Mouse (Mus musculus): ENCODE results near the gene Bet1l.

Gene Bet1l

DNA sequence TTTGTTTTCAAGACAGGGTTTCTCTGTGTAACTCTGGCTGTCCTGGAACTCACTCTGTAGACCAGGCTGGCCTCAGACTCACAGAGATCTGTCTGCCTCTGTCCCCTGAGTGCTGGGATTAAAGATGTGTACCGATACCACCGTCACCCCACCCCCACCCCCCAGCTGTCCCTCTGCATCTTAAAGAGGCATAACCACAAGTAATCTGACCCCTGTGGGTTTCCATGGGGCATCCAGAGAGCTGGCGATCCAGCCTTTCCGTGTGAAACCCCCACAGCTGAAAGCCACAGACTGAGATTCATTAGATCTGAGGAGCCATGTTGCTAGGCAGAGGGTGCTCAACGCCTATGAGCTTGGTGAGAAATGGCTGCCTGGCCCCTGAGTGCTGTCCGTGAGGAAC, 2.6 kb upstream of the Bet1l start:
- in situ Hi-C loops (cut with MboI; ENCODE audit: low sequenced_read_pairs) = no loop called here

DNA sequence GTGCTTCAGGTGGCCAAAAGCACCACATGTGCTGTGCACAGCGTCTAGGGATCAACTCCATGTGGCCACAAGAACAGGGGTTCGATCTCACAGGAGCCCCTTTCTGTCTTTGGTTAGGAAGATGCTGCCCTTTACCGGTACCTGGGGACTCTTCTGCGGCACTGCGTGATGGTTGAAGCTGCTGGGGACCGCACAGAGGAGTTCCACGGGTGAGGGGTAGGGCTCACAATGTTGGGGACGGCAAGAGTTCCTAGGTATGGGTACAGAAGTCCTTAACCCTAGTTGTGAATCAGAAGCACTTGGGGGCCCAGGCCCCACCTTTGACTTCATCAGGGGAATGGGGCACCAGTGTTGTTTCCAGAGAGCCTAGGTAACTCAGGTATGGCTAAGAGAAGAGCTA, 1.4 kb upstream of the Bet1l start:
- in situ Hi-C loops (cut with MboI; ENCODE audit: low sequenced_read_pairs) = no loop called here

DNA sequence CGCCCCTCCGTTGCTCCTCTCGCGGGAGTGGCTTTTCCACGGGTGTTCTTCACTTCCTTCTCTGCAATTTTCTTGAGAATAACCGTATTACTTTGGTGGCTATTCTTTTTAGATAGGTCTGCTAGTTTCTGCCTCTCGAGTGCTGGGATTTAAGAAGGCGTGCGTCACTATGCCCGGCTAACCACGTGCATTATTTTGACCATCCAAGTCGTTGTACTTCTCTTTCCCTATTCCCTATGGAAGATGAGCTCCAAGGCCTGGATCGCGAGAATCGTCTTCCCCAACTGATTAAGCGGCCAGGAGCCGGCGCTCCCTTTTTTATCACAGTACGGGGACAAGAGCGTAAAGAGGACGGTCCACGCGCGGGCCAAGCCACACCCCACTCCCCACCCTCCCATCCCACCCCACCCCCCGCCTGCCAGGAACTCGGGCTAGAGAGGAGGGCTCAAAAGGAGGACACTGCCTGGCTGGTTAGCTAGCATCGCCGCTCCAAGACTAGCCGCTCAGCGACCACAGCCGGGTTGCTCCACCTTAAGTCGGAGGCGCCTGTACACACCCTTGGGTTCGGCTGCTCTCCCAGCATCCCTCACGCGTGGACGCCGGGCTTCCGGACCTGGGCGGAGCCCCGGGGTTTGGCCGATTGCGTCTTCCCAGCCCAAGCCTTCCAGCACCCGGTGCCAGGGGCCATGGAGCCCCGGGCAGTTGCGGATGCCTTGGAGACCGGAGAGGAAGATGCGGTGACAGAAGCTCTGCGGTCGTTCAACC, 410 bp downstream of the Bet1l start, which contains the start of gene Ric8a:
Gene Ric8a (plus strand): TSS at position 173 of the 765 bp plus-strand sequence.
- in situ Hi-C loops (cut with MboI; ENCODE audit: low sequenced_read_pairs) = no loop called here

DNA sequence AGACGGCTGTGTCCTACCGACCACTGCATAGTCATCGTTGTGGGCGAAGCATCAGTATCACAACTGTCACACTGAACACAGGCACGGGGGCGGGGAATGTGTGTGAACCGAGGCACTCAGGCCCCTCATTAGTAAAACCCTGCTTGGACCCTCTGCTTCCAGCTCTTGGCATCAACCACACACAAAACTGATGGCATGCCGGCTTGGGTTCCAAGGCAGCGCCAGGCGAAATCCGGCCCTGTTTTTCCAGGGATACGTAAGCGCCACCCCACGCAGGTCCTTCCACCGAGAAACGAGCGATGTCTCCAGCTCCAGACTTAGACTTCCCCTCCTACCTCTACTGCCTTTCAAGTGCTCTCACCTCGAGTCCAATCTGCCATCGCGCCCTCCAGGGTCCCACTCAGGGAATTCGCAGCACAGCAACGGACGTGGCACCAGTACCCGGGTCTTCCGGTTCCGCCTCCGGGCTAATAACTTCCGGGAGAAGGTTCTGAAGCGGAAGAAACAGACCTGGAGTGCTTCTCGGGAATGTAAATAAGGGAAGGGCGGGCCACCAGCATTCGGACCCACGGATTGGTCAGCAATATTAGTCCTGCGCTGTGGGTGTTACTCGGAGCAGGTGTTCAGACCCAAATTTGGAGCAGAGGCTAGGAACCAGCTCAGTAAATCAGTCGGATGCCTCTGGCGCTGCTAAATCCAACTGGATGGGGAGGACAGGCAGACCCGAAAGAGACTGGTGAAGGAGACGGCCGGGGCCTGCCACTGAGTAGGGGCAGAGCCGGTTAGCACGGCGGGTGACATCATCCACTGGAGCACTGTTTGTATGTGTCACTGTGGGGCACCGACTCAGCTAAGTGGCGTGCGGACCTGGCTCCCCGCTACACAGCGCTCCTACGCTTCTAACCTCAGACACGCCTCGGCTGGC, 1.3 kb downstream of the Bet1l start, which contains the start of gene Gm45785:
Gene Gm45785 (minus strand): TSS at position 472 of the 925 bp plus-strand sequence.
- in situ Hi-C loops (cut with MboI; ENCODE audit: low sequenced_read_pairs) = no loop called here

DNA sequence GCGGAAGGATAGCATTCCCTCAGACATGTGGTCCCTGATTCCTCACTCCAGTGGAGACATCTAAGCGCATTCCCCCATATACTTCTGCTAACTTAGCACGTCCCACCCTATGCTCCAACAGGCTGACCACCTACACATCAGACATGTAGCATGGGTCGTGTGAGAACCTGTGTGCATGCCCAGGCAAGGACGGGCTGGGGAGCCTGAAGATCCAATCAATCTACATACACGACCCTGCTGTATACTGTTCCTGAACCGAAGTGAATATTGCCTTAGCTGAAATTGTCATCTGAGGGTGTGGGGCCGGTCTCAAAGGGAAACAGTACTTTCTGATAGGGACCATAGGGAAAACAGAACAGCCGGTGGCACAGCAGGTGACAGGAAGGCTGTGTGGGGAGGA, 2.2 kb downstream of the Bet1l start:
- in situ Hi-C loops (cut with MboI; ENCODE audit: low sequenced_read_pairs) = no loop called here

DNA sequence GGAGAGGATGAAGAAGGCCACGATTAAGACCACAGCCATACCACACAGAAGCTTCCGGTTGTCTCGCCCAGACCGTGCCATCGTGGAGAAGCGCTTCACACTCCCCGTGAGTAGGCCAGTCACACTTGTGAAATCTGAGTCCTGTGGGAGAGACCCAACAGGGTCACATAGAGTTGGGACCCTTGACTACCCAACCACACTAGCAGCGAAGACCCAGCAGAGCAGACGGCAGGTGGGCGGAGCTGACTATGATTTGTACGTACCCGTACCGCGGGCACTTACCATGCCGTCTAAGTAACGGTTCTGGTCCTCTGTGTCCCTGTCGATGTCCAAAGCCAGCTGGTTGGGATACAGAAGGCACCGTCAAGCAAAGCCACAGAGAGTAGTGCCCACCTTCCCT, 2.9 kb downstream of the Bet1l start:
- in situ Hi-C loops (cut with MboI; ENCODE audit: low sequenced_read_pairs) = no loop called here

DNA sequence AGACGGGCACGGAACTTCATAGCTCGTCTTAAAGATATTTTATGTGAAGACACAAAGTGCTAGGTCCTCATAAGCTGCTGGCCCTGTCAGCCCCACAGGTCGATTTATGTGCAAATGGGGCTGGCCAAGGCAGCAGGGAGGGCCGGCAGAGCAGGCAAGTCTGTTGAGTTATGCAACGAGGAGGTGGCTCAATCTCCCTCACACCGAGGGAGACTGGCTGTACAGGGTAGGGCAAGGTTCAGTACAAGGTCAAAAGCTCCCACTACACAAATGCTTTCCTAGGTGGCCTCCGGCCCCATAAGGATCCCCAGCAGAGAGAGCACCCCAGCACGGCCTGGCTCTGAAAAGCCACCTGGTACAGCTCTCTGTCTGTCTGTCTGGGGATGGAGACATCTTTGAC, 4.0 kb downstream of the Bet1l start:
- in situ Hi-C loops (cut with MboI; ENCODE audit: low sequenced_read_pairs) = no loop called here

DNA sequence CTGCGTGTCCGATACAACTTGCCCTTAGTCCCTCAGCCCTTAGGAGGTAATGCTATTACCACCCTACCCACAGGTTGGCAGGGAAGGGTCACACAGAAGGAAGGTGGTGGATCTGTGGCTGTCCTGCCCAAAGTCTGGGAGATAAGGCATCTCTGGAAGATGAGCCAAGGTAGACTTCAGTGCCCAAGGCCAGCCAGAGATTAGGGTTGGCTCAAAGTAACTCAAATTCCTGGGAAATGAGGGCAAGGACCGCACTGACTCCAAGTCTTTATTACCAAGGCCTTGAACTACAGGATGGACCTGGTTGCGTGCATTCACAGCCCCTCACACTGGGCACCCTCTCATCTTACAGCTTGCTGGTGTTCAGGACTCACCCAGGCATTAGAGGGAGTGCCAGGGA, 5.5 kb downstream of the Bet1l start:
- in situ Hi-C loops (cut with MboI; ENCODE audit: low sequenced_read_pairs) = no loop called here

DNA sequence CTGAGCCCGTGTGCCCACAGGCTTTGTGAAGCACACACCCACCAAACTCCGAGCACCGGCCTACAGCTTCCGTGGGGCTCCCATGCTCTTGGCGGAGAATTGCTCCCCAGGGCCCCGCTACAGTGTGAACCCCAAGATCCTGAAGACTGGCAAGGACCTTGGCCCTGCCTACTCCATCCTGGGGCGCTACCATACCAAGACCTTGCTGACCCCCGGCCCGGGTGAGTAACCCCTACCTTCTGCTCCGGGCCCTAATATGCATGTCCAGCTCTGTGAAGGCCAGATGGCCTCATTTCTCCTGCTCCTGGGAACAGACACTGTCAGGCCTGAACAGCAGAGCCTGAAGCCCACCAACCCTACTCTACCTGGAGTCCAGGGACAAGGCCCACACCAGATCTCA, 8.8 kb downstream of the Bet1l start:
- in situ Hi-C loops (cut with MboI; ENCODE audit: low sequenced_read_pairs) = no loop called here

DNA sequence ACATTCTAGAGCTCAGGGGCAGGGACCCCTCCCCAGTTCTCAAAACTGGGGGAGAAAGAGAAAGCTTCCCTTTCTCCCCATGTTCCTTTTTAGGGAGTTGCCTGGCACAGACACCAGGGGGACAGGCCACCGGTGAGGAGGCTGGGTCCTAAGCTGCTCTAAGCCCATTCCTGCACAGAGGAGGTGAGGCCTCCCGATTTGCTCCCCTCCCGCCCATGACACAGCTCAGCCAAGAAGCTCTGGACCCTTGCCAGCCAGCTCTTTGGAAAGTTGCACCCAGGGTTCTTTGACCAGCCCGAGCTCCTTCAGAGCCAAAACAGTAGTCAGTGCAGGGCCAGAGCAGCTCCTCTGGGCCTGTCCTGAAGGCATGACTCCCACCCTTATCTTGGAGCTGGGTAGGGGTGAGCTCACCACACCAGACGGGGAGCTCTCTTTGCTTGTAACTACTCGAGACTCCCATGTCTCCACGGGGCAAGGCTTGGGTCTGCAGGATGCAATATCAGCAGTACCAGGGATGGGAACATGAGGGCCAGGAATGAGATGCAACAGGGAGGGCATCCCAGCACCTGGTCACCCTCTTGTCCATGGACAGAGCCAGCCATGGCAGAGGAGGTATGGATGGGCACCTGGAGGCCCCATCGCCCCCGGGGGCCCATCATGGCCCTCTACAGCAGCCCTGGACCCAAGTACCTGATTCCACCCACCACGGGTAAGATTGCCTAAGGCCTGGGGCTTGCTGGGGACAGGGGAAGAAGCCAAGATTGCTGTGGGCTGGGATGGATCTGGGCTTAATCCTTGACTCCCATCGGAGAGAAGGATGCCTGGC, 9.4 kb downstream of the Bet1l start, which contains the start of gene Odf3:
Gene Odf3 (plus strand): TSS at position 51 of the 826 bp plus-strand sequence.
- in situ Hi-C loops (cut with MboI; ENCODE audit: low sequenced_read_pairs) = no loop called here

DNA sequence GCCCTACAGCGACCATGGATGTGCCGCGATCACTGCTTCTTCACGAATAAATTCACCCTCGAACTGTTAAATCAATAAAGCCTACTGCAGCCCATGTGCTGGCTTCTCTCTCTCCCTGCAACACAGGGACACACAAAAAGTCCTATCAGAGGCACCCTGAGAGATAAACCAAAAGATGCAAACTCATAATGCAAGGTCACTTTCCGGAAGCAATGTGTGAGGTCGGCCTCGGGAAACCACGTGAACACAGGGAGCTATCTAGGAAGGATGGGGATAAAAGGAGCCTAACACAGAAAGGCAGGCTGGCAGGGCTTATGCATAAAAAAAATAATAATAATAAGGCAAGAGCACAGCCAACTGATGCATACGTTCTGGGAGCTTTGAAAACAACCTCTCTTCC, 10.7 kb downstream of the Bet1l start:
- in situ Hi-C loops (cut with MboI; ENCODE audit: low sequenced_read_pairs) = no loop called here

DNA sequence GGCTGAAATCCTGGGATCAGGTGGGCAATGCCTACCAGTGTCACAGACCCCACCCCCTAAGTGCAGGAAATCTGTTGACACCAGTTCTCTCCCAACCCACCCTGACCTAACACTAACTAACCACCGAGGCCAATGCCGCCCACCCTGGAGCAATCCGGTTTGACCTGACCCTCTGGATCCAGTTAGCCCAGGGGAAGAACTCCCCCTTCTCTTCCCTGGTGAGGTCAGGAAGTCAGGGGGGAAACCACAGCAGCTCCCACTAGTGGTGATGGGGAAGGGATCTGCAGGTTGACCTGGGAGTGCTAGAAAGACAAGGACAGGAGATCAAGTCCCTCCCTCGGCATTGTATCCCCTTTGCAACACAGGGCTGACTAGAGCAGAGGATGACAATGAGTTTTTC, 11.7 kb downstream of the Bet1l start:
- in situ Hi-C loops (cut with MboI; ENCODE audit: low sequenced_read_pairs) = no loop called here

DNA sequence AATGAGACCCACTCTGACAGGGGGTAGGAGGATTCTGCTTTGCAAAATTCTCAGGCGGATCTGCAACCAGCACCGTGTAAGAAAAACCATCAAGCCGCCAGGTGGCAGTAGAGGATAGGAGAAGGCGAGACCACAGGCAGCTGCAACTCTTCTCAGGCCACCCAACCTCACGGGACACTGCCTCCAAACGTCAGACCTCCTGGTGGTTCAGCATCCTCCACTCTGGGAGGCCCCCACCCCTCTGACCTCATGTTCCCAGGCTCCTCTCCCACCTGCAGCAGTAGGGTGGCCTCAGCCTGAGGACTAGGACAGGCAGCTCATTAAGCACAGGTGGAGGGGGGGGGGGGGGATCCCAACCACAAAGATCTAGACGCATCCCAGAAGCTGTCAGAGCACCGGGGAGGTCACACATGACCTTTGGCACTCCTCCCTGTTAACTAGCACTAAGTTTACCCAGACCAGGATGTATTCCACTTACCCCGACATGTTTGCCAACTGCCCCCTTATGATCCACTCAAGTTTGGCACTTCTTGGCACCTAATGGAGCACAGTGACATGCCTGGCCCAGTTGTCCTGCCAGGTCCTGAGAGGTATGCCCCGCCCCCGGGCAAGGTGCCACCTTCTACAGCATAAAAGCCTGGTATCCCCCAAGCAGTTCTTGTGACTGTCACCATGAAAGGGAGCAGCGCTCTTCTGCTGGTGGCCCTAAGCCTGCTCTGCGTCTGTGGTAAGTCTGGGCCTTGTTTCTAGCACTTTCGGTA, 12.3 kb downstream of the Bet1l start, which contains the start of gene Scgb1c1:
Gene Scgb1c1 (plus strand): TSS at position 643 of the 761 bp plus-strand sequence.
- in situ Hi-C loops (cut with MboI; ENCODE audit: low sequenced_read_pairs) = loop anchor here (5.0 kb wide), 2 partner anchors 57 to 207 kb away; partner anchors contain the start of gene Cox8b

DNA sequence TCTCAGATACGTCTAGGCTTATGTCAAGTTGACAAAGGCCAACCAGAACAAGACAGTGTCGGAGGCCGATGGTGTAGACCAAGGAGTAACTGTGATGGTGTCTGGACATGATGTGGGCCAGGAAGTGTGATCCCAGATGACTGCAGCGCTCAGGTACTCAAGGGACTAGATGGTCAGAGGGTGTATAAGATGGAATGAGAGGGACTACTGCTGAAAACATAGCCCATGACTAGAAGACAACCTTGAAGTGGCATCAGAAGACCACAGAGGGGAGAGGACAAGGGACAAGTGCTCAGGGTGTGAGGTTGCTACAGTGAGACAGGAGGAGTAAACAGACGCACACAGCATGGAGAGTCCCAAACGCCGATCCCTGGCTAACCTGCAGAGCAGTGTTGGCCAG, 13.6 kb downstream of the Bet1l start:
- in situ Hi-C loops (cut with MboI; ENCODE audit: low sequenced_read_pairs) = loop anchor here (5.0 kb wide), 2 partner anchors 58 to 208 kb away; partner anchors contain the start of gene Cox8b

DNA sequence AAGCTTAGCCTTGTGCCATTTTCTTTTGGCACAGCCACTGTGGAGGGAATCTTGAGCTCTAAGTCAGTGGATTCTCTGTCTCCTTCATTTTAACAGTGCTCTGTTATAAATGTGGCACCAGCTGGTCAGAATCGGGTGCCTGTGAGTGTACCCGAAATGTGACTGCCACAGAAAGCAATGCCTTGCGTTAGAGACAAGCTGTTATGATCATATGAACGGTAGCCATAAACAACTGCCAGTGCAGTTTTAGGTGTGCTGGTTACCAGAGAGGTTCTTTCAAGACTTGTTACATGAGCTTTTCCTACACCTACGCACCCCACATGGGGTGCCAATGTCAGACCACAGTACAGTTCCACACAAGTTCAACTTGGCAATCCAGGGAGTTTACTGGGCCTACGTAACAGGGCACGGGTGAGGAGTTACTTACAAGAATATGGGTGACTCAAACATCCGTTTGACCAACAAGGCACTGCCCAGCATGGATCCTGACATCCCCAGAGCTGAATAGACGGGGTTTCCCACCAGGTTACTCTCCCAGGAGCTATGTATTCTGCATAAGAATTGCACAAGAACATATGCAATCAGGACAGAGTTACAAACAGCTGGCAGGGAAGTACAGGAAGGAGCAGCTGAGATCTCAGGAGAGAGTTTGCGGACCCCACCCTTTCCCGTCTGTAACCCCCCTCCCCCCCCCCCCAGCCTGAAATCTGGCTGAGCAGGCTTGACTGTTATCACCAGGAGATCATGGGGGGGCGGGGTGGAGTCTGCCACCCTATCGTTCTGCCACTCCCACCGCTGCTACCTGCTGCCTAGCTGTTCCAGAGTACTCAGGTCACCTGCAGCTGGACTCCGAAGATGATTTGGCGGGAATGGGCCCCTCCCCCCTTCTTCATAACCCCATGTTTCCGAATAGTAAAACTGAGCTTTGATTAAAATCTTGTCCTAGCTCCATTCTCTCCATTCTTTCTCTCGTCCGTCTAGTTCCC, 16.3 kb downstream of the Bet1l start:
- in situ Hi-C loops (cut with MboI; ENCODE audit: low sequenced_read_pairs) = loop anchor here (5.0 kb wide), 2 partner anchors 61 to 211 kb away; partner anchors contain the start of gene Cox8b

DNA sequence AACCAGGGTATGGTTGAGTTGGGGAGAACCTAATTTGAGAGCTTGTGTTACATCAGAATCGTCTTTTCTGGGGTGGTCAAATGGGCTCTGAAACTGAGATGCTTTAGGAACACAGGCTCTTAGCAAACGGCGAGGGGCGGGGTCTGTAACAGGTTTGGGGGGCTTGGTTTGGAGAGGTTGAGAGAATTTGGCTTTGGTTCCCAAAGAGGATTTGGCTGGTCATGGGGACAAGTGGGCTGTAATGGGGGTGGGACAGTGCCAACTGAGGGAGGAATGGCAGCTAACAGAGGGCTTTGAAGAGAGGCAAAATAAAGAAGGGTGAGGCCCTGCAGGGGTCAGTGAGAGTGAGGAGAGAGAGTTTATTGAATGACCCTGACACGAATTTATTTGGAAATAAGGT, 17.8 kb downstream of the Bet1l start:
- in situ Hi-C loops (cut with MboI; ENCODE audit: low sequenced_read_pairs) = no loop called here

DNA sequence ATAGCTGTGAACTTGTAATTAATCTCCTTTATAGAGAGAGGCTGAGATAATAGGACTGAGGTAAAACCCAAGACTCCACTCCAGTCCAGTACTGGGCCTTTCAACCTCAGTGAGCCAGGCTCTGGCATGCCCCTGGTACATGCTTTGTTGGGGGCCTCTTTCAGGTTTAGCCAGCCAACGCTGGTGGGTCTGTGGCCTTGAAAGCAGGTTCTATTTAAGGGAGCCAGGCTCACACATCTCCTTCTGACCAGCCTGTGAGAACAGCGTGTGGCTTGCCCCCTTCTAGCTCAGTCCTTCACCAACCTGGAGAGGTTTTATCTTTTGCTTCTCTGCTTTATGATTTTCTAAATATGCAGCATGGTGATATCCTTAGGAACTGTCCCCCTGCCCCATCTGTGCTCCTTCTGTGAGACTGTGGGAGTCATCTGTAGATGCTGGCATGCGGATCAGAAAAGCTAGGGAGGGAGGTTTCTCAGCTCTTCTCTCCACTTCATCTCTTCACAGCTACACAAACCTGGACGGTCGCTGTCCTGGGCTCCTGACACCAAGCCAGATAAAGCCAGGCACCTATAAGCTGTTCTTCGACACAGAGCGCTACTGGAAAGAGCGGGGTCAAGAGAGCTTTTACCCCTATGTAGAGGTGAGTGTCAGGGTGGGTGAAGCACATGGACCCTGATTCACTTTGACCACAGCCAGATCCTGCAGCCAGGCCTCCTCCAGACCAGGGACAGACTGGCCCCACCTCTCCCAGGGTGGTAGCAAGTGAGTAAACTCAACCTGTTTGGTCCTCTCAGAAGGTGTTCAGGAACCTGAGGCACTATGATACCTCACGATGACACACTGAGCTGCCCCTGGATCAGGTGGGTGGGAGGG, 20.9 kb downstream of the Bet1l start:
- in situ Hi-C loops (cut with MboI; ENCODE audit: low sequenced_read_pairs) = no loop called here

DNA sequence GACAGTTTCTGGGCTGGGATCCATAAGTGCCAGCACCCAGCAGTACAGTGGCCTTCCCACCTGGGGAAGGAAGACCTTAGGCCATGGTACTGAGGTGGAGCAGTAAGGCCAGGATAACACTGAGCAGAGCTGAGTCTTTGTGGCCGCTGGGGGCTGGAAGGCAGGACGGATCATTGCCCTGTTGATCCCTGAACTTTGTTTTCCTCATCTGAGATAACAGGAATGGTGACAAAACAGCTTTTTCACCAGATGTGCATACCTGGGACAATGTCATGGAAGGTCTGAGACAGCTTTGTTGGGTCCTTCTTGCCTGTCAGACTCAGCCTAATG, 21.7 kb downstream of the Bet1l start:
- in situ Hi-C loops (cut with MboI; ENCODE audit: low sequenced_read_pairs) = no loop called here
